Mouse (Mus musculus) adipocyte (in vitro differentiated cells): Measurements from ENCODE around the gene Crip3.

Experiments
- DNase-seq: peaks from one replicate; pipeline ENCODE4 v3.0.0-alpha.2; 2016; ENCODE audit warnings: low spot score

Gene Crip3

DNA sequence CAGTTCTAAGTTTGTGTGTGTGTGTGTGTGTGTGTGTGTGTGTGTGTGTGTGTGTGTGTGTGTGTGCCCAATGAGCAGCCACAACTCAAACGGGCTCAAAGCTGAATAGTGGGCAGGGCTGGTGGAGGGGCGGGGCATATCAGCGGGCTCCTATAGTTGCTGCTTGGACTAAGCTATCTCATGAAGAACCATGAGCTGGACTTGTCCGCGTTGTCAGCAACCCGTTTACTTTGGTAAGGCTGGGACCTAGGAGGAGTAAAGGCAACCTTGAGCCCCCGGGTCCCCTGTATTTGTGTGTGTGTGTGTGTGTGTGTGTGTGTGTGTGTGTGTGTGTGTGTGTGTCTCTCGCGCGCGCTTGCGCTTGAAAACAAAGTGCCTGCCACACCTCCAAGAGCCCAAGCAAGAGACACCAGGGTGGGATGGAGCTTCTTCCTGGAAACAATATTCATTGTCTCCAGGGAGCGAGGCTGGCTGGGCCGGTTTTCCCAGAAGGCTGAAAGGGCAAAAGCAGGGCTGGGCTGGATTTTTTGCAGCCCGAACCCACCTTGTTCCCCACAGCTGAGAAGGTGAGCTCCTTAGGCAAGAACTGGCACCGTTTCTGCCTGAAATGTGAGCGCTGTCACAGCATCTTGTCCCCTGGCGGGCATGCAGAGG is at the start of gene Crip3:
Gene Crip3, plus strand, starts transcription at position 166 of the 654 bp plus-strand sequence.
- no peak for DNase-seq

DNA sequence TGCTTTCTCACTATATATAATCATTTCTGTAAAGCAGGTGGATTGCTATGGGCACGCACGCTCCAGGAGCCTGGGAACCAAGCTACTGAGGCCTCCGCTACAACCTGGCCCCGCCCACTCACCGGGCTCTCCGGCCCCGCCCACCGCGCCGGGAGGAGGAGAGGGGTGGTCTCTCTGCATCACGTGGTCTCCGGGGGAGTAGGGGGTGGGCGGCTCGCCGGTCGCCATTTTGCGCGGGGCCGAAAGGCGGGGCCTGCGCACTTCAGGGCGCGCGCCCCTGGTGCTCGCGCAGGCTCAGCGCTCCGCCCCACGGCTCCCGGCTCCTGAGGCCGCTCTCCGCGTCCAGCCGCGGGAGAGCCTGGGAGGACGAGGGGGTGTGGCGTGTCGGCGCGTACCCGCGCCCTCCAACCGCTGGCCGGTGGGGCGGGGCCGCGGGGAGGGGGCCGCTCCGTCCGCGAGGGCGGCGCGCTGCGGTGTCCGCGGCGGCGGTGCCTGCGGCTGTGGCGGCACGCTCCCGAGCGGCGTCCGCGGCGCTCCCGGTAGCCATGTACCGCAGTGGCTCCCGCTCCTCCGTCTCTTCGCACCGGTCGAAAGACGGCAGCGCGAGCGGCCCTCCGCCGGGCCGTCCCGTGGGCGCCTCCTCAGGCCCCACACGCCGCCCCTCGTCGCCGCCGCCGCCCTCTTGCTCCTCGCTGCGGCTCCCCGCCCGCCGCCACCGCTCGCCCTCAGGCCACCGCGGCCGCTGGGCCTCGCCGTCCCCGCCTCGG is 45.2 kb upstream of the Crip3 start, which contains the start of gene Zfp318:
Gene Zfp318, plus strand, starts transcription at position 438 of the 767 bp plus-strand sequence.
- DNase-seq, result peak; percentile 94

GRCm38 (mm10) chr17:46384061-46384801 is 44.5 kb upstream of the Crip3 start:
- peak; percentile 57 for DNase-seq

DNA sequence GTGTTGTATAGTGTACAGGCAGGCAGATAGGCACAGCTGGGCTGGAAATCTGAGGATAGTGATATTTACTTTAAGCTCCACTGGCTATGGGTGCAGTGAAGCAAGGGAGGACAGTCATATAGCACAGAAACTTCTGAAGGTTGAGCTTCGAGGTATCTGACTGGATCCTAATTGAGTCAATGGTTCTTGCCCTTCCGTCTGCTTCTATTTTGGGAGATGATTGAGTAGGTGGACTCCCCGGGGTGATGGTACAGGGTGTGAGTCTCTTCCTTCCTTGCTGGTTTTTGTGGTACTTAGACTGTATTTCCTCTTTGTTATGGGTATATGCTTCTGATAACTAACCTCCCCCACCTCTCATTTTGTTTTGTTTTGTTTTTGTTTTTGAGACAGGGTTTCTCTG is 40.5 kb upstream of the Crip3 start:
- no peak for DNase-seq

DNA sequence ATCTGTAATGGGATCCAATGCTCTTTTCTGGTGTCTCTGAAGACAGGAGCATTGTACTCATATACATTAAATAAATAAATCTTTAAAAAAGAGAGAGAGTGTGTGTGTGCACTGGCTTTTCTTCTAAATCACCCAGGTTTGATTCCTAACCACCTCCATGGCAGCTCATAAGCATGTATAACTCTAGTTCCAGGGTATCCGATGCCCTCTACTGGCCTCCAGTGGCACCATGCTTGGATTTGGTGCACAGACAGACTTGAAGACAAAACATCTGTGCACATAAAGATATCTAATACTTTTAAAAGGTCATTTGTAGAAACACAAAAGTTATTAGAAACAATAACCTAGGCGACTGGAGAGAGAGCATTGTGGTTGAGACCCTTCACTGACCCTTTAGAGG is 35.7 kb upstream of the Crip3 start:
- peak; percentile 54 for DNase-seq

DNA sequence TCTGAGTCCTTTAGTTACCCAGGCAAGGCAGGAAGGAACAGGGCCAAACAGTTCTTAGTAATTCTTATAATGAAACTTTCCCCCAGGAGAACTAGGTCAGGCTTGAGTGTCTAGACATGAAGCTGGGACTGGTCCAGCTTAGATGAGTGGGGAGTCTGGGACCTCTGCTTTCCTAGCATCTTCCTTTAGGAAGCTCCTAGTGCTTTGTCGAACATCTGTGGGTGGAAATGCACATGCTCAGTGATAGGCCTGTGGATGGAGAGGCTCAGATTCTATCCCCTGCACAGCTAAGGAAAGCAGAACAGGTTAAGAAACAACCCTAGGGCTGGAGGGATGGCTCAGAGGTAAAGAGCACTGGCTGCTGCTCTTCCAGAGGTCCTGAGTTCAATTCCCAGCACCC is 34.1 kb upstream of the Crip3 start:
- DNase-seq, result no peak

GRCm38 (mm10) chr17:46408478-46408877 is 20.2 kb upstream of the Crip3 start:
- no peak for DNase-seq

DNA sequence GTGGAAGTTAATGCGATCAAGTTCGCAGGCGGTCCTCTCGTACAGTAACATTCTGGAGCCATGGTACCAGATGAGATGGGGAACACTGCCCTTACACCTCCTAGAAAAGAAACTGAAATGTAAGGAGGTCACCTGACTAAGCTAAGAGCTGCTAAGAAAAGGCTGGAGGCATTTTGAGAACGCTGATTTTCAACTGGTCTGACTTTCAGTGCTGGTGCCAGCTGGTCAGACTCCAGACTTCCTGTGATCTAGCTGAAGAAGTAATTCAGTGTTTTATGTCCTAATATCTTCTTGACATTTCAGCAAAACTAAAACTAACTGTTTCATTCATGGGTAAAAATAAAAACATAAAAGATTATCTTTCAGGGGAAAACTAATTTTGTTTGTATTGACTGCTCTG is 10.1 kb upstream of the Crip3 start:
- peak; percentile 63 for DNase-seq

GRCm38 (mm10) chr17:46419717-46420116 is 9.0 kb upstream of the Crip3 start:
- no peak for DNase-seq

GRCm38 (mm10) chr17:46426496-46426895 is 2.2 kb upstream of the Crip3 start:
- DNase-seq, result no peak

GRCm38 (mm10) chr17:46433627-46434026 is 4.9 kb downstream of the Crip3 start:
- no peak for DNase-seq

- no peak for DNase-seq
Measured at GRCm38 (mm10) chr17:46436672-46437366, 8.1 kb downstream of the Crip3 start.

DNA sequence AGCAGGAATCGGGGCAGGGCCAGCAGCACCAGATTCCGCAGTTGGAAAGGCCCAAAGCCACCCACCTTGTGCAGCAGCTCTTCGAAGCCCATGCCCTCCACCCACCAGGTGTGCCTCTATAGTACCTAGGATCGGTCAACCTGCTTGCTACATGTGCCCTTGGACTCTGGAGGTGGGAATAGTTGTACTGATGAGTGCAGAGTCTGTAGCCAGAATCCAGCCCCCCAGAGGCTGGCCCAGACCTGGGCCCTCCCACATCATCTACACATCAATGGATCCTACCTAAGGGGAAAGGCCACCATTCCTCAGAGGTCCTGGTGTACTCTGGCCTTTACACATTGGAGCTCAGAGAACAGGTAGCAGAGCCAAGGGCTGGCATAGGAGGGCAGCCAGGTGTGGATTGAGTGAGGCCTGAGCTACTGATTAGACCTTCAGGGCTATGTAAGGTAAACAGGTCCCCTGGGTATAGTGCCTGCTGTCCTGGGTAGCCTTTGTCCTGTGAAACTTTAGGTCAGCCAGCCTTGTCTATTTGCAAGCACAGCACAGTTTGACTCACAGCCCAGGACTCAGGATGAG is 9.7 kb downstream of the Crip3 start, which contains the start of gene Slc22a7:
Gene Slc22a7, minus strand, starts transcription at position 160 of the 576 bp plus-strand sequence.
- no peak for DNase-seq

DNA sequence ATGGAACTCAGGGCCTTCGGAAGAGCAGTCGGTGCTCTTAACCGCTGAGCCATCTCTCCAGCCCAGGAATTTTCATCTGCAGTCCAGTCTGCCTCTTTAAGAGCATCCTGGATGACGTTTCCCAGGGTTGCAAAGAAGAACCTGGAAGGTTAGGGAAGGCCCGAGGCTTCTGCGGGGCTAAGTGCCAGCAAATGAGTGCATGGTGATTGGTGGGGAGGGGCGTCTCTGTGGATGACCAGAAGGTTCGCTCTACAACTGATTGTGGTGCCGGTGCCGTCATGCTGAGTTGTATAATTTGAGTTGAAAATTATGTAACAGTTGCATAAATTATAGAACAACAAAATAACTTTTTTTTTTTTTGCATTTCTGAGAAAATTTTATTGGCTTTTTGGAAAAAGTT is 10.4 kb downstream of the Crip3 start:
- DNase-seq, result no peak

- no peak for DNase-seq
Measured at GRCm38 (mm10) chr17:46444839-46445579, 16.3 kb downstream of the Crip3 start.

DNA sequence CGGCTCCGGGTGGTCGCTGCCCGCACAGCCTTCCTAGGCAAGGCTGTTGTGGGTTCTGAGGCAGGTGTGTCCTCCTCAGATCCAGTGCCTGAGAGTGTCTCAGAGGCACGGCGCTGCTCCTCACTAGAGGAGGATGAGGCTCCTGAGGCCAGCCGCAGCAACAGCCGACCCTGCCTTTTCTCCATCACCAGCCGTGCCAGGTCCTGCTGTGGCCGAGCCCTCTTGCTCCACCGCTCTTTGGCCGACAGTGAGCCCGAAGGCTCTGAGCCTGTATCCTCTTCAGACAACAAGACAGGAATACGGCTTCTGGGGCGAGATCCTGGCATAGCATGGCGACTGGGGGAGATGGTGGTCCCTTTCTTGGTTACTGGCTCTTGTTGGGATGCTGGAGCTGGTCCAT is 17.5 kb downstream of the Crip3 start:
- no peak for DNase-seq

GRCm38 (mm10) chr17:46452683-46453082 is 24.0 kb downstream of the Crip3 start:
- DNase-seq, result no peak

- no peak for DNase-seq
Measured at GRCm38 (mm10) chr17:46453302-46453948, 24.7 kb downstream of the Crip3 start.

DNA sequence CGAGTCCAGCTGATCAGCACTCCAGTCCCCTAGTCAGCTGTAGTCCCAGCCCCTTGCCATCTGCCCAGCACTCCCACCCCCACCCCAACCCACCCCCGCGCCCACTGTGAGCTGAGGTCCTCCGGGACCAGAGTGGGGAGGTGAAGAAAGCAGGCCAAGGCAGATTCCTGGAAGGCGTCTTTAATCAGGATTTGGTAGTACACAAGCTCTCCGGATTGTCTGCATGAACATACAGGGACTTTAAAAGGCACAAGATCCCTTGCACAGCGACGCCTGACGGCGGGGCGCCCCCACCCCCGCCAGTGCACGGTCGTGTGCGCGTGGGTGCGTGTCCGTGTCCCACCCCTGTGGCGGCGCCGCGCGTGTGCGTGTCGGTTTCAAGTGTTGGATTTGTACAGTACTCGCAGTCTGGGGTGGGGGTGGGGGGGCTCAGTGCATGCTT is 25.3 kb downstream of the Crip3 start:
- no peak for DNase-seq

- no peak for DNase-seq
Measured at GRCm38 (mm10) chr17:46454539-46454938, 25.8 kb downstream of the Crip3 start.
